ENCODE assay signal across 8 mouse cellular contexts in the genomic region with DNA sequence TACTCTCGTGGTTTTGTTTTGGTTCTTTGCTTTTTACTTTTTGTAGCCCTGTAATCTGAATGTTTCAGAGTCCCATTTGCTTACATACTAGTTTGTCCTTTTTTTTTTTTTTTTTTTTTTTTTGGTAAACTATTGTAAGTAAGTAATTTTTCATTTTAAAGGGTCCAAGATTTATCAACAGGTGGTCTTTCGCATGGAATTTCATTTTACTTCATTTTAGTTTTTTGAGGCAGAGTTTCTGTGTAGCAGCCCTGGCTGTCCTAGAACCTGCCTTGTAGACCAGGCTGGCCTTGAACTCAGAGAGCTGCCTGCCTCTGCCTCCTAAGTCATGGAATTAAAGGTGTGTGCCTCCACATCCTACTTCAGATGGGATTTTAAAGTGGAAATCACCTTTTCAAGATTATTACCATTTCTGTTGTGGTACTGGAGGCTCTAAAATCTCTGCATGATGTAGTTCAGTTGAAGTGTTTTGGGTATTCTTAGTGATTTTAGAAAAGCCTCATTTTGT. TPM values are rescaled to one million over a fixed set of nuclear protein-coding genes. Genes with fewer than 3 reads are reported as not detected.
DNase-seq lines count a peak whose midpoint lies in the region; ATAC-seq and TF ChIP-seq lines count a peak whose summit lies in the region.

No protein-coding gene starts in this region.

- H3K4me1 ChIP-seq in CH12.LX (ENCODE audit: control insufficient read depth in 1 of 2, insufficient read depth in 2 of 2): peaks cover 6 to 55% of the 10 kb centered on the region in 2 experiments; a peak in 3 of 4 replicates
- H3K4me1 ChIP-seq in forebrain, embryonic 15.5 days: peaks cover 9% of the 10 kb centered on the region; the same call in 1 of the 2 replicates
- peaks cover 5 to 9% of the 10 kb centered on the region in 2 experiments; a peak in 3 of 4 replicates for H3K4me1 ChIP-seq in liver, embryonic 14.5 days (replicated peaks; ENCODE audit: control insufficient read depth in 2 of 2, insufficient read depth in 2 of 2, low read length in 1 of 2)

- WGBS in forebrain, embryonic 15.5 days: 34% methylated on average over 2 of the region's 2 CpGs
- 44% methylated on average over 2 of the region's 2 CpGs for WGBS in liver, embryonic 14.5 days (ENCODE audit: insufficient replicate concordance)

- no peak for TF ChIP-seq RAD21 in CH12.LX (IDR thresholded peaks at IDR 0.05; ENCODE audit: low read depth, low read length)

- H3K9me3 ChIP-seq in CH12.LX (replicated peaks; ENCODE audit: low read length): no peaks in the 10 kb centered on the region
- no peaks in the 10 kb centered on the region for H3K9me3 ChIP-seq in forebrain, embryonic 15.5 days
- H3K9me3 ChIP-seq in liver, embryonic 14.5 days (ENCODE audit: control insufficient read depth, low read length): no peaks in the 10 kb centered on the region

- no peak overlapping the region for H3K27ac ChIP-seq in CH12.LX (ENCODE audit: insufficient read depth, low read depth)
- H3K27ac ChIP-seq in forebrain, embryonic 15.5 days (replicated peaks): no peak overlapping the region
- H3K27ac ChIP-seq in liver, embryonic 14.5 days: no peak overlapping the region

- no peak for ATAC-seq in forebrain, embryonic 15.5 days (replicated peaks)
- no peak for ATAC-seq in liver, embryonic 14.5 days (ENCODE audit: insufficient read depth)

- no peak for TF ChIP-seq CTCF in CH12.LX (conservative IDR thresholded peaks at IDR 0.05 in 1 of 2, IDR thresholded peaks at IDR 0.05 in 1 of 2; ENCODE audit: low read depth in 2 of 2, low read length in 2 of 2)
- TF ChIP-seq CTCF in liver, embryonic 14.5 days (IDR thresholded peaks at IDR 0.05; ENCODE audit: low read depth): no peak

- dilution Hi-C loops in CH12.LX (cut with MboI; ENCODE audit: extremely low pct_ligation_motif_present, extremely low pct_unique_long_range_greater_than_20kb, low sequenced_read_pairs): no loop called here

- DNase-seq in heart, adult 11 months: peak; percentile 70
- no peak for DNase-seq in heart, adult 8-10 months (ENCODE audit: low spot score)
- no peak for DNase-seq in CH12.LX (ENCODE audit: extremely low read depth)
- no peak for DNase-seq in liver, embryonic 14.5 days (ENCODE audit: low read depth in 3 of 3, low spot score in 3 of 3)
- DNase-seq in testis, postnatal 10 days (ENCODE audit: low spot score): no peak
- no peak for DNase-seq in right cerebral cortex, postnatal 4 days
- no peak for DNase-seq in spleen, adult 18-20 months

- in situ Hi-C loops in CH12.LX (cut with MboI; ENCODE audit: low pct_ligation_motif_present, low pct_unique_long_range_greater_than_20kb, low sequenced_read_pairs): no loop called here

- peak overlapping the region; percentile 82 for H3K9ac ChIP-seq in CH12.LX (ENCODE audit: insufficient read depth, low read depth)
- H3K9ac ChIP-seq in forebrain, embryonic 15.5 days (replicated peaks): no peak overlapping the region
- peak overlapping the region; percentile 74 for H3K9ac ChIP-seq in liver, embryonic 14.5 days (replicated peaks)

- H3K79me2 ChIP-seq in CH12.LX (replicated peaks; ENCODE audit: control insufficient read depth, extremely low read depth, insufficient read depth, poor library complexity, severe bottlenecking): peaks cover 29% of the 10 kb centered on the region

- no peak for TF ChIP-seq POLR2A in CH12.LX (IDR thresholded peaks at IDR 0.05; ENCODE audit: low read depth, low read length)

- peak overlapping the region; percentile 72 to 99 (median 86) for H3K4me3 ChIP-seq in CH12.LX (replicated peaks in 1 of 3; ENCODE audit: low read depth in 2 of 3, low read length in 2 of 3, poor library complexity in 1 of 3)
- peak overlapping the region; percentile 77 for H3K4me3 ChIP-seq in forebrain, embryonic 15.5 days
- peak overlapping the region; percentile 26 to 81; a peak in 3 of 4 replicates for H3K4me3 ChIP-seq in liver, embryonic 14.5 days (ENCODE audit: insufficient read depth in 1 of 2, low read depth in 2 of 2, low read length in 2 of 2)

- H3K4me2 ChIP-seq in CH12.LX (ENCODE audit: insufficient read depth, low read depth, poor library complexity, severe bottlenecking): peak overlapping the region; percentile 68
- peak overlapping the region; percentile 55 for H3K4me2 ChIP-seq in forebrain, embryonic 15.5 days (replicated peaks)
- peak overlapping the region; percentile 88 for H3K4me2 ChIP-seq in liver, embryonic 14.5 days (ENCODE audit: low read depth)

- peaks cover 3 to 37% of the 10 kb centered on the region in 2 experiments for H3K36me3 ChIP-seq in CH12.LX (replicated peaks in 1 of 2; ENCODE audit: control insufficient read depth in 1 of 2, insufficient read depth in 1 of 2, low read length in 1 of 2)
- no peaks in the 10 kb centered on the region for H3K36me3 ChIP-seq in forebrain, embryonic 15.5 days
- no peaks in the 10 kb centered on the region for H3K36me3 ChIP-seq in liver, embryonic 14.5 days (replicated peaks; ENCODE audit: control insufficient read depth, insufficient read depth, low read depth)

- TF ChIP-seq EP300 in CH12.LX (IDR thresholded peaks at IDR 0.05; ENCODE audit: low read length): no peak
- TF ChIP-seq EP300 in liver, embryonic 14.5 days (IDR thresholded peaks at IDR 0.05; ENCODE audit: low read depth): no peak

- H3K27me3 ChIP-seq in CH12.LX (replicated peaks): no peaks in the 10 kb centered on the region
- H3K27me3 ChIP-seq in forebrain, embryonic 15.5 days: no peaks in the 10 kb centered on the region
- no peaks in the 10 kb centered on the region for H3K27me3 ChIP-seq in liver, embryonic 14.5 days (ENCODE audit: control insufficient read depth, insufficient read depth, low read length)

TF ChIP-seq in CH12.LX, 34 proteins besides CTCF, POLR2A, EP300 and RAD21:
- no peak for TF ChIP-seq MAZ (IDR thresholded peaks at IDR 0.05; ENCODE audit: low read depth, low read length)
- TF ChIP-seq ZNF384 (IDR thresholded peaks at IDR 0.05; ENCODE audit: low read depth, low read length): peak; percentile 71

RNA-seq across cellular contexts. Expression of a gene that starts 2.2 kb away (rescaled TPM):
- 100 to 1,000 TPM; 154 to 156 (median 155) TPM for total RNA-seq in heart, adult 8-10 months (2022)
- total RNA-seq in CH12.LX (2012; rRNA removed): 48.7 and 50.5 TPM in 2 replicates
- total RNA-seq in CH12.LX (2014; rRNA removed): 206 and 222 TPM in 2 replicates
- polyA plus RNA-seq in CH12.LX (2012; ENCODE audit: insufficient read length, low read depth): 84.5 and 95.6 TPM in 2 replicates
- polyA plus RNA-seq in forebrain, embryonic 15.5 days (2015; fragmentation: Nextera tagmentation; extraction: Ambion mirVana): 34.1 and 37.6 TPM in 2 replicates
- polyA plus RNA-seq in liver, embryonic 14.5 days (2012; rRNA removed): 3.2 and 5.5 TPM in 2 replicates
- 10.2 and 10.9 TPM in 2 replicates for polyA plus RNA-seq in liver, embryonic 14.5 days (2014; fragmentation: Nextera tagmentation; extraction: Ambion mirVana)
